Mouse (Mus musculus) neural tube, embryonic 11.5 days (tissue): ENCODE data around the gene Glyctk. TPM values are rescaled to one million over a fixed set of nuclear protein-coding genes. Genes with fewer than 3 reads are reported as not detected.
A peak's percentile ranks its signal among the peaks of the same experiment; 100 is the strongest.

Experiments
- ATAC-seq: fragments of 200-750 bp; cut with Nextera tagmentation; 2 replicates; pipeline ENCODE4 v1.8.0; 2017; ENCODE audit warnings: moderate number of reproducible peaks, mild to moderate bottlenecking, moderate TSS enrichment, moderate library complexity; ENCODE audit not compliant: insufficient read depth, low FRiP score, low TSS enrichment
- DNase-seq: peaks from one replicate; pipeline ENCODE4 v3.0.0-alpha.2; 2015; ENCODE audit warnings: low spot score
- H3K27ac ChIP-seq: fragments of 300-500 bp; sonication (generic); 2 replicates; pipeline ENCODE4 v1.5.1; 2014; ENCODE audit warnings: low read depth, mild to moderate bottlenecking, low read length
- H3K27me3 ChIP-seq: fragments of 300-500 bp; sonication (generic); 2 replicates; pipeline ENCODE4 v1.6.1; 2014; ENCODE audit warnings: mild to moderate bottlenecking, low read length, mixed read lengths; ENCODE audit not compliant: control insufficient read depth, insufficient read depth
- H3K36me3 ChIP-seq: fragments of 300-500 bp; sonication (generic); 2 replicates; pipeline ENCODE4 v1.6.1; 2014; ENCODE audit warnings: mild to moderate bottlenecking, low read length, moderate library complexity, mixed read lengths; ENCODE audit not compliant: control insufficient read depth, insufficient read depth
- H3K4me1 ChIP-seq: fragments of 300-500 bp; sonication (generic); 2 replicates; pipeline ENCODE4 v1.6.1; 2014; ENCODE audit warnings: low read length, mixed read lengths; ENCODE audit not compliant: control insufficient read depth, insufficient read depth
- H3K4me2 ChIP-seq: fragments of 300-500 bp; sonication (generic); 2 replicates; pipeline ENCODE4 v1.6.1; 2014; ENCODE audit warnings: low read depth, mild to moderate bottlenecking, moderate library complexity
- H3K4me3 ChIP-seq: fragments of 300-500 bp; sonication (generic); 2 replicates; pipeline ENCODE4 v1.5.1; 2014; ENCODE audit warnings: low read depth, low read length
- H3K9ac ChIP-seq: fragments of 300-500 bp; sonication (generic); 2 replicates; pipeline ENCODE4 v1.6.1; 2014; ENCODE audit warnings: mild to moderate bottlenecking, low read length
- H3K9me3 ChIP-seq: fragments of 300-500 bp; sonication (generic); 2 replicates; pipeline ENCODE4 v1.6.1; 2016; ENCODE audit warnings: low read length; ENCODE audit not compliant: control insufficient read depth
- WGBS: fragments of 180-500 bp; shearing (Covaris S2); extraction: QIAGEN DNeasy Blood & Tissue Kit; methylation state at CpG from one replicate; pipeline ENCODE4 v1.1.7; 2014; 5-methylcytosine and 5-hydroxymethylcytosine counted together
- polyA plus RNA-seq: library from polyadenylated mRNA; unstranded; fragments of >200 nt; fragmentation: Nextera tagmentation; extraction: Ambion mirVana; gene quantifications from 2 replicates; pipeline ENCODE4 v1.2.1, GENCODE M21; 2014

The Glyctk gene
- polyA plus RNA-seq, 1 experiment from 2014 or later = 3.1 TPM

GRCm38 (mm10) chr9:106198962-106199458 lies 41.1 kb upstream of the Glyctk start:
- DNase-seq (peak; percentile 79), ATAC-seq (peak; percentile 52)
- Histone ChIP-seq H3K27me3 (no peaks in the 10 kb centered on the region), H3K4me3 (peak overlapping the region; percentile 65), H3K9me3 (no peaks in the 10 kb centered on the region), H3K36me3 (no peaks in the 10 kb centered on the region; the same call in 1 of the 2 replicates), H3K4me1 (peaks cover 9% of the 10 kb centered on the region), H3K9ac (peak overlapping the region; percentile 73), H3K4me2 (peak overlapping the region; percentile 64), H3K27ac (no peak overlapping the region)
- 1% methylated on average over 39 of the region's 51 CpGs for WGBS

GRCm38 (mm10) chr9:106197732-106198131 lies 39.8 kb upstream of the Glyctk start:
- Histone ChIP-seq H3K9me3 (no peaks in the 10 kb centered on the region), H3K4me2 (no peak overlapping the region), H3K36me3 (no peaks in the 10 kb centered on the region; the same call in 1 of the 2 replicates), H3K4me1 (peaks cover 4% of the 10 kb centered on the region; the same call in 1 of the 2 replicates), H3K27me3 (no peaks in the 10 kb centered on the region), H3K27ac (no peak overlapping the region), H3K9ac (no peak overlapping the region), H3K4me3 (no peak overlapping the region)
- ATAC-seq (no peak), DNase-seq (no peak)
- 89% methylated on average over 9 of the region's 9 CpGs for WGBS

- Histone ChIP-seq H3K9me3 (no peaks in the 10 kb centered on the region), H3K9ac (no peak overlapping the region), H3K36me3 (no peaks in the 10 kb centered on the region; the same call in 1 of the 2 replicates), H3K4me3 (no peak overlapping the region), H3K4me1 (peaks cover 4% of the 10 kb centered on the region; the same call in 1 of the 2 replicates), H3K27ac (no peak overlapping the region), H3K4me2 (no peak overlapping the region), H3K27me3 (no peaks in the 10 kb centered on the region)
- no peak for DNase-seq
- WGBS = 73% methylated on average over 3 of the region's 3 CpGs
- ATAC-seq = no peak
Observed at GRCm38 (mm10) chr9:106197081-106197713, 39.3 kb upstream of the Glyctk start.

- ATAC-seq (no peak), DNase-seq (no peak)
- H3K4me2 ChIP-seq = no peak overlapping the region
- H3K27ac ChIP-seq = no peak overlapping the region
- no peaks in the 10 kb centered on the region for H3K9me3 ChIP-seq
- H3K36me3 ChIP-seq = peaks cover 6% of the 10 kb centered on the region
- H3K4me3 ChIP-seq = no peak overlapping the region
- H3K4me1 ChIP-seq = peaks cover 4% of the 10 kb centered on the region; the same call in 1 of the 2 replicates
- no peaks in the 10 kb centered on the region for H3K27me3 ChIP-seq
- 82% methylated on average over 8 of the region's 8 CpGs for WGBS
- H3K9ac ChIP-seq = no peak overlapping the region
Observed at GRCm38 (mm10) chr9:106195693-106196092, 37.8 kb upstream of the Glyctk start.

- DNase-seq (no peak), ATAC-seq (no peak)
- WGBS = 92% methylated on average over 8 of the region's 8 CpGs
- Histone ChIP-seq H3K9ac (no peak overlapping the region), H3K27me3 (no peaks in the 10 kb centered on the region), H3K36me3 (peaks cover 14% of the 10 kb centered on the region), H3K4me2 (no peak overlapping the region), H3K9me3 (no peaks in the 10 kb centered on the region), H3K4me1 (peaks cover 2% of the 10 kb centered on the region; the same call in 1 of the 2 replicates), H3K4me3 (no peak overlapping the region), H3K27ac (no peak overlapping the region)
Observed at GRCm38 (mm10) chr9:106193930-106194807, 36.2 kb upstream of the Glyctk start.

- Histone ChIP-seq H3K27me3 (no peaks in the 10 kb centered on the region), H3K36me3 (peaks cover 24% of the 10 kb centered on the region), H3K9me3 (no peaks in the 10 kb centered on the region), H3K4me2 (no peak overlapping the region), H3K4me1 (no peaks in the 10 kb centered on the region), H3K4me3 (no peak overlapping the region), H3K27ac (no peak overlapping the region), H3K9ac (no peak overlapping the region)
- 85% methylated on average over 1 of the region's 1 CpGs for WGBS
- no peak for DNase-seq
- no peak for ATAC-seq
Observed at GRCm38 (mm10) chr9:106192998-106193397, 35.1 kb upstream of the Glyctk start.

GRCm38 (mm10) chr9:106192024-106192423 lies 34.1 kb upstream of the Glyctk start:
- no peak overlapping the region for H3K27ac ChIP-seq
- 94% methylated on average over 8 of the region's 8 CpGs for WGBS

GRCm38 (mm10) chr9:106191355-106191754 lies 33.4 kb upstream of the Glyctk start:
- Histone ChIP-seq H3K27ac (no peak overlapping the region), H3K27me3 (no peaks in the 10 kb centered on the region), H3K9ac (no peak overlapping the region), H3K4me1 (no peaks in the 10 kb centered on the region), H3K4me2 (no peak overlapping the region), H3K9me3 (no peaks in the 10 kb centered on the region), H3K4me3 (no peak overlapping the region), H3K36me3 (peaks cover 27% of the 10 kb centered on the region)
- no peak for DNase-seq
- no peak for ATAC-seq
- WGBS = 100% methylated on average over 1 of the region's 1 CpGs

More at GRCm38 (mm10) chr9:106192024-106192423, 34.1 kb upstream of the Glyctk start:
- no peaks in the 10 kb centered on the region for H3K4me1 ChIP-seq
- no peaks in the 10 kb centered on the region for H3K27me3 ChIP-seq
- peaks cover 24% of the 10 kb centered on the region for H3K36me3 ChIP-seq
- no peak overlapping the region for H3K9ac ChIP-seq
- no peak overlapping the region for H3K4me3 ChIP-seq
- no peaks in the 10 kb centered on the region for H3K9me3 ChIP-seq
- no peak overlapping the region for H3K4me2 ChIP-seq
- ATAC-seq (no peak), DNase-seq (no peak)
